Mouse (Mus musculus): Measurements from ENCODE around the gene Fam217a. TPM values are rescaled to one million over a fixed set of nuclear protein-coding genes. Genes with fewer than 3 reads are reported as not detected.

The Fam217a gene
- polyA plus RNA-seq (2017; shearing (Covaris generic)), result under 1 TPM in 1 of 2 experiments, not detected in 1; 0.95 TPM

GRCm38 (mm10) chr13:34924210-34924609 is at the start of gene Fam217a, which contains the start of gene 4933417A18Rik:
TSS of gene Fam217a (minus strand) at chr13:34924310.
TSS of gene 4933417A18Rik (plus strand) at chr13:34924409.

GRCm38 (mm10) chr13:34963511-34964397 is 39.6 kb upstream of the Fam217a start, which contains the start of gene Eci3:
TSS of gene Eci3 (minus strand) at chr13:34963810.

GRCm38 (mm10) chr13:34875166-34875710 is 48.9 kb downstream of the Fam217a start, which contains the start of gene Prpf4b:
TSS of gene Prpf4b (plus strand) at chr13:34875302.

Other genes starting within 250 kb of the Fam217a start
- gene Fam50b, start 189.5 kb downstream of the Fam217a start, polyA plus RNA-seq (2017; shearing (Covaris generic)), result not detected
- gene Prpf4b, start 49.0 kb downstream of the Fam217a start, polyA plus RNA-seq (2017; shearing (Covaris generic)), result 10 to 100 TPM; 96.1 to 96.5 TPM
- gene 4933417A18Rik, start 99 bp upstream of the Fam217a start, polyA plus RNA-seq (2017; shearing (Covaris generic)), result not detected
- gene Eci3, start 39.5 kb upstream of the Fam217a start, polyA plus RNA-seq (2017; shearing (Covaris generic)), result under 1 TPM in 1 of 2 experiments, not detected in 1; 0.77 TPM
- gene Eci2, start 102.8 kb upstream of the Fam217a start, polyA plus RNA-seq (2017; shearing (Covaris generic)), result 10 to 100 TPM; 50.8 to 58.0 TPM